Mouse (Mus musculus): ENCODE results near the gene Pagr1a.
A peak's percentile ranks its signal among the peaks of the same experiment; 100 is the strongest.

Pagr1a gene

GRCm38 (mm10) chr7:126999568-126999967 is 17.6 kb downstream of the Pagr1a start:
- no peak for DNase-seq

- DNase-seq = peak; percentile 57
Observed at GRCm38 (mm10) chr7:126996449-126996848, 20.7 kb downstream of the Pagr1a start.

GRCm38 (mm10) chr7:126988816-126989215 is 28.3 kb downstream of the Pagr1a start:
- peak; percentile 72 for DNase-seq

- DNase-seq = peak; percentile 71
Observed at GRCm38 (mm10) chr7:126986319-126986718, 30.8 kb downstream of the Pagr1a start.

GRCm38 (mm10) chr7:126984667-126985444 is 32.3 kb downstream of the Pagr1a start:
- no peak for DNase-seq

- no peak for DNase-seq
Observed at GRCm38 (mm10) chr7:126983113-126983512, 34.0 kb downstream of the Pagr1a start.

GRCm38 (mm10) chr7:126982054-126982453 is 35.1 kb downstream of the Pagr1a start:
- DNase-seq = no peak

- no peak for DNase-seq
Observed at GRCm38 (mm10) chr7:126981601-126982000, 35.6 kb downstream of the Pagr1a start.

GRCm38 (mm10) chr7:126978841-126979240 is 38.3 kb downstream of the Pagr1a start:
- DNase-seq = no peak

GRCm38 (mm10) chr7:126976878-126977459 is 40.2 kb downstream of the Pagr1a start:
- DNase-seq = no peak

- peak; percentile 99 for DNase-seq
Observed at GRCm38 (mm10) chr7:126975950-126976866, 40.9 kb downstream of the Pagr1a start, which contains the start of gene Cdiptos. TSS of gene Cdiptos (minus strand) at chr7:126976098.

GRCm38 (mm10) chr7:126975893-126975949 is 41.4 kb downstream of the Pagr1a start, which contains the start of gene Cdipt:
TSS of gene Cdipt (plus strand) at chr7:126975914.
- no peak for DNase-seq

GRCm38 (mm10) chr7:126975493-126975892 is 41.7 kb downstream of the Pagr1a start:
- DNase-seq = no peak

GRCm38 (mm10) chr7:126967361-126967760 is 49.8 kb downstream of the Pagr1a start:
- no peak for DNase-seq

- no peak for DNase-seq
Observed at GRCm38 (mm10) chr7:126965568-126965967, 51.6 kb downstream of the Pagr1a start.
